In the genomic region with DNA sequence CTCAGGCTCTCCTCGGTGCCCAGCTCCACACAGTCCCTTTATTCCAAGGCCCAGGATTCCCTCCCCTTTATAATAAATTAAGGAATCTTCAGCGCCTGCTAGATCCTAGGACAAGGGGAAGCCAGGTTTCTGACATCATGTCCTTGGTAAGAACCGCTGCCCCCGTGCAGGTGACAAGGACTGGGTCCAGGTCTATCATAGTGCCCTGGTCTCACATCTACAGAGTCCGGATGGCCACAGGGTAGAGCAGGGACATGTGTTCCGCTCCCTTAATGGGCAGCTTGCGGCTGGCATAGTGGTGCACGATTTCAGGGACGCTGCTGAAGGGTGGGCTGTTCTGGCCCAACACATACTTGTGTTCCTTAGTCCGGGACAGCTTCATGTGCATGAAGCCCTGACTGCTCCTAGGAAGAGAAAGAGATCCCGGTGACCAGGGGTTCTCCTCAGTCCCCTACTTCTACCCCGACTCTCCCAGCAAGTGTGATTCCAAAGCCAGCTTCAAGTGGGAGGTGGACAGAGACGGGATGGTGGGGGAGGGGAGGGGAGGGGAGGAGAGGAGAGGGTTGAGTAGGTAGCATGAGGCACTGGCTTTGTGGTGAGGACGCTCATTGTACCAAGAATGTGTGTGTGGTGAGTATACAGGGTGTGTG, we compare ENCODE assay signal across 8 mouse cellular contexts. TPM values are rescaled to one million over a fixed set of nuclear protein-coding genes. Genes with fewer than 3 reads are reported as not detected.
DNase-seq lines count a peak whose midpoint lies in the region; ATAC-seq and TF ChIP-seq lines count a peak whose summit lies in the region.

No protein-coding gene starts in this region.

- peak overlapping the region; percentile 51 for H3K4me3 ChIP-seq in lung, adult 2 months (replicated peaks; ENCODE audit: extremely low read depth, low read depth, low read length)
- H3K4me3 ChIP-seq in bone marrow, adult 2 months (replicated peaks; ENCODE audit: control insufficient read depth, low read depth, low read length), result peak overlapping the region; percentile 85
- peak overlapping the region; percentile 50 for H3K4me3 ChIP-seq in hindbrain, embryonic 15.5 days

- H3K4me2 ChIP-seq in hindbrain, embryonic 15.5 days, result peak overlapping the region; percentile 74

- TF ChIP-seq CTCF in lung, adult 2 months (IDR thresholded peaks at IDR 0.05; ENCODE audit: insufficient read depth, low read length), result no peak
- no peak for TF ChIP-seq CTCF in bone marrow, adult 2 months (IDR thresholded peaks at IDR 0.05; ENCODE audit: control insufficient read depth, insufficient read depth, low read length)

- no peaks in the 10 kb centered on the region for H3K36me3 ChIP-seq in hindbrain, embryonic 15.5 days

- TF ChIP-seq POLR2A in lung, adult 2 months (IDR thresholded peaks at IDR 0.05; ENCODE audit: borderline replicate concordance, extremely low read depth, low read depth, low read length), result no peak
- no peak for TF ChIP-seq POLR2A in bone marrow, adult 2 months (IDR thresholded peaks at IDR 0.05; ENCODE audit: borderline replicate concordance, control insufficient read depth, low read depth, low read length)

- ATAC-seq in hindbrain, embryonic 15.5 days (ENCODE audit: low FRiP score, low read depth), result peak; percentile 50
- ATAC-seq in megakaryocyte progenitor cell, adult 5-6 weeks (replicated peaks; ENCODE audit: poor library complexity), result peak; percentile 19

- H3K27me3 ChIP-seq in hindbrain, embryonic 15.5 days, result no peaks in the 10 kb centered on the region

- 13% methylated on average over 14 of the region's 14 CpGs for WGBS in lung, adult 2 months
- 30% methylated on average over 14 of the region's 14 CpGs for WGBS in bone marrow, adult 2 months
- 5% methylated on average over 14 of the region's 14 CpGs for WGBS in hindbrain, embryonic 15.5 days

- DNase-seq in lung, adult 2 months, result no peak
- DNase-seq in lung, postnatal 4 days, result no peak
- peak; percentile 49 for DNase-seq in embryo, embryonic 11 days
- DNase-seq in thymus, postnatal 4 days, result peak; percentile 45
- no peak for DNase-seq in ovary, adult 18-20 months (ENCODE audit: low spot score)

- peaks cover 4% of the 10 kb centered on the region for H3K4me1 ChIP-seq in lung, adult 2 months (ENCODE audit: control insufficient read depth, insufficient read depth, low read length)
- H3K4me1 ChIP-seq in bone marrow, adult 2 months (ENCODE audit: control insufficient read depth, insufficient read depth, low read length), result no peaks in the 10 kb centered on the region; the same call in 1 of the 2 replicates
- peaks cover 64% of the 10 kb centered on the region for H3K4me1 ChIP-seq in hindbrain, embryonic 15.5 days (replicated peaks)

- peak overlapping the region; percentile 85; the same call in 1 of the 2 replicates for H3K27ac ChIP-seq in bone marrow, adult 2 months (ENCODE audit: control insufficient read depth, insufficient read depth, low read depth, low read length, poor library complexity)
- peak overlapping the region; percentile 99 for H3K27ac ChIP-seq in hindbrain, embryonic 15.5 days (replicated peaks)

- H3K9me3 ChIP-seq in hindbrain, embryonic 15.5 days, result no peaks in the 10 kb centered on the region

- peak overlapping the region; percentile 79 for H3K9ac ChIP-seq in hindbrain, embryonic 15.5 days

RNA-seq across cellular contexts. Expression of a gene that starts 19.7 kb away (rescaled TPM):
- 4.5 and 6.4 TPM in 2 replicates for polyA plus RNA-seq in lung, adult 2 months (2012; rRNA removed)
- polyA plus RNA-seq in bone marrow, adult 2 months (2011; ENCODE audit: insufficient read depth, insufficient read length, low replicate concordance, missing spikeins), result 9.6 and 14.7 TPM in 2 replicates
- 11.1 and 12.6 TPM in 2 replicates for polyA plus RNA-seq in hindbrain, embryonic 15.5 days (2015; fragmentation: Nextera tagmentation; extraction: Ambion mirVana)
- total RNA-seq in megakaryocyte progenitor cell, adult 5-6 weeks (2015), result 2.2 and 3.7 TPM in 2 replicates
- total RNA-seq in megakaryocyte progenitor cell, adult 5-6 weeks (2017), result 2.1 and 2.4 TPM in 2 replicates

RNA-seq across cellular contexts. Expression of a gene that starts 33.8 kb away (rescaled TPM):
- polyA plus RNA-seq in lung, adult 2 months (2012; rRNA removed), result 2.7 TPM in 1 of 2 replicates, not detected in the other
- polyA plus RNA-seq in bone marrow, adult 2 months (2011; ENCODE audit: insufficient read depth, insufficient read length, low replicate concordance, missing spikeins), result not detected in 2 replicates
- polyA plus RNA-seq in hindbrain, embryonic 15.5 days (2015; fragmentation: Nextera tagmentation; extraction: Ambion mirVana), result 0.14 and 0.16 TPM in 2 replicates
- total RNA-seq in megakaryocyte progenitor cell, adult 5-6 weeks (2015), result not detected in 2 replicates
- not detected in 2 replicates for total RNA-seq in megakaryocyte progenitor cell, adult 5-6 weeks (2017)

RNA-seq across cellular contexts. Expression of a gene that starts 35.7 kb away (rescaled TPM):
- 0.23 and 9.9 TPM in 2 replicates for polyA plus RNA-seq in lung, adult 2 months (2012; rRNA removed)
- not detected in 2 replicates for polyA plus RNA-seq in bone marrow, adult 2 months (2011; ENCODE audit: insufficient read depth, insufficient read length, low replicate concordance, missing spikeins)
- polyA plus RNA-seq in hindbrain, embryonic 15.5 days (2015; fragmentation: Nextera tagmentation; extraction: Ambion mirVana), result 0.23 and 0.52 TPM in 2 replicates
- total RNA-seq in megakaryocyte progenitor cell, adult 5-6 weeks (2015), result not detected in 2 replicates
- not detected in 2 replicates for total RNA-seq in megakaryocyte progenitor cell, adult 5-6 weeks (2017)

RNA-seq across cellular contexts. Expression of a gene that starts 50.6 kb away (rescaled TPM):
- polyA plus RNA-seq in lung, adult 2 months (2012; rRNA removed), result 0.50 and 0.75 TPM in 2 replicates
- polyA plus RNA-seq in bone marrow, adult 2 months (2011; ENCODE audit: insufficient read depth, insufficient read length, low replicate concordance, missing spikeins), result not detected in 2 replicates
- polyA plus RNA-seq in hindbrain, embryonic 15.5 days (2015; fragmentation: Nextera tagmentation; extraction: Ambion mirVana), result 0.12 and 0.26 TPM in 2 replicates
- total RNA-seq in megakaryocyte progenitor cell, adult 5-6 weeks (2015), result not detected in 2 replicates
- not detected in 2 replicates for total RNA-seq in megakaryocyte progenitor cell, adult 5-6 weeks (2017)

RNA-seq across cellular contexts. Expression of a gene that starts 51.0 kb away (rescaled TPM):
- 0.68 and 0.72 TPM in 2 replicates for polyA plus RNA-seq in lung, adult 2 months (2012; rRNA removed)
- polyA plus RNA-seq in bone marrow, adult 2 months (2011; ENCODE audit: insufficient read depth, insufficient read length, low replicate concordance, missing spikeins), result not detected in 2 replicates
- not detected in 2 replicates for polyA plus RNA-seq in hindbrain, embryonic 15.5 days (2015; fragmentation: Nextera tagmentation; extraction: Ambion mirVana)
- total RNA-seq in megakaryocyte progenitor cell, adult 5-6 weeks (2015), result not detected in 2 replicates
- not detected in 2 replicates for total RNA-seq in megakaryocyte progenitor cell, adult 5-6 weeks (2017)

Comparison
In these comparisons a context has a peak if more than half of its experiments do, and no peak if none do; other contexts are left out.
1. DNase-seq: peak in embryo, embryonic 11 days (single experiment) and thymus, postnatal 4 days (single experiment); none in lung, adult 2 months (single experiment), lung, postnatal 4 days (0 of 2) and ovary, adult 18-20 months (single experiment).
2. Peak in every context shown above with its lines, with median percentiles within 50 percentile points of each other: H3K4me3 ChIP-seq.